Mouse (Mus musculus) hindbrain, embryonic 12.5 days (tissue): ENCODE data around the gene Parp3. TPM values are rescaled to one million over a fixed set of nuclear protein-coding genes. Genes with fewer than 3 reads are reported as not detected.

ENCODE experiments used
- ATAC-seq: fragments of 200-750 bp; cut with Nextera tagmentation; 2 replicates; pipeline ENCODE4 v1.8.0; 2017; ENCODE audit warnings: moderate TSS enrichment; ENCODE audit not compliant: low FRiP score
- H3K27ac ChIP-seq: fragments of 300-500 bp; sonication (generic); 2 replicates; pipeline ENCODE4 v1.5.1; 2016; ENCODE audit warnings: mild to moderate bottlenecking
- H3K27me3 ChIP-seq: fragments of 300-500 bp; sonication (generic); 2 replicates; pipeline ENCODE4 v1.6.1; 2016; ENCODE audit warnings: mild to moderate bottlenecking
- H3K36me3 ChIP-seq: fragments of 300-500 bp; sonication (generic); 2 replicates; pipeline ENCODE4 v1.6.1; 2016; ENCODE audit warnings: mild to moderate bottlenecking
- H3K4me1 ChIP-seq: fragments of 300-500 bp; sonication (generic); 2 replicates; pipeline ENCODE4 v1.6.1; 2016
- H3K4me2 ChIP-seq: fragments of 300-500 bp; sonication (generic); replicated peaks from 2 replicates; pipeline ENCODE4 v1.6.1; 2016; ENCODE audit warnings: mild to moderate bottlenecking
- H3K4me3 ChIP-seq: fragments of 300-500 bp; sonication (generic); 2 replicates; pipeline ENCODE4 v1.5.1; 2016; ENCODE audit warnings: mild to moderate bottlenecking
- H3K9ac ChIP-seq: fragments of 300-500 bp; sonication (generic); 2 replicates; pipeline ENCODE4 v1.6.1; 2016; ENCODE audit warnings: mild to moderate bottlenecking, moderate library complexity
- H3K9me3 ChIP-seq: fragments of 300-500 bp; sonication (generic); replicated peaks from 2 replicates; pipeline ENCODE4 v1.6.1; 2016; ENCODE audit warnings: mild to moderate bottlenecking
- WGBS: fragments of 180-500 bp; shearing (Covaris S2); methylation state at CpG from one replicate; pipeline ENCODE4 v1.1.7; 2016; 5-methylcytosine and 5-hydroxymethylcytosine counted together
- polyA plus RNA-seq: library from polyadenylated mRNA; unstranded; fragments of >200 nt; fragmentation: Nextera tagmentation; extraction: Ambion mirVana; gene quantifications from 2 replicates; pipeline ENCODE4 v1.2.1, GENCODE M21; 2016

Gene Parp3
- polyA plus RNA-seq, 1 experiment from 2014 or later, result 1.6 TPM

GRCm38 (mm10) chr9:106462430-106462800 is 14.3 kb downstream of the Parp3 start:
- Histone ChIP-seq H3K9me3 (no peaks in the 10 kb centered on the region), H3K4me3 (no peak overlapping the region), H3K4me1 (peaks cover 55% of the 10 kb centered on the region), H3K36me3 (peaks cover 58% of the 10 kb centered on the region), H3K4me2 (no peak overlapping the region), H3K27me3 (peaks cover 4% of the 10 kb centered on the region; the same call in 1 of the 2 replicates), H3K9ac (no peak overlapping the region), H3K27ac (no peak overlapping the region)
- no peak for ATAC-seq
- 91% methylated on average over 12 of the region's 12 CpGs for WGBS

- ATAC-seq, result no peak
- 86% methylated on average over 16 of the region's 16 CpGs for WGBS
- no peaks in the 10 kb centered on the region for H3K9me3 ChIP-seq
- H3K9ac ChIP-seq, result no peak overlapping the region
- H3K27ac ChIP-seq, result no peak overlapping the region
- peaks cover 61% of the 10 kb centered on the region for H3K4me1 ChIP-seq
- H3K36me3 ChIP-seq, result peaks cover 58% of the 10 kb centered on the region
- H3K27me3 ChIP-seq, result peaks cover 4% of the 10 kb centered on the region; the same call in 1 of the 2 replicates
- no peak overlapping the region for H3K4me2 ChIP-seq
- H3K4me3 ChIP-seq, result no peak overlapping the region
Measured at GRCm38 (mm10) chr9:106461641-106462429, 14.9 kb downstream of the Parp3 start.

- no peak overlapping the region for H3K4me3 ChIP-seq
- no peak overlapping the region for H3K4me2 ChIP-seq
- no peak for ATAC-seq
- H3K4me1 ChIP-seq, result peaks cover 69% of the 10 kb centered on the region
- H3K36me3 ChIP-seq, result peaks cover 58% of the 10 kb centered on the region
- H3K27ac ChIP-seq, result no peak overlapping the region
- H3K27me3 ChIP-seq, result peaks cover 4% of the 10 kb centered on the region; the same call in 1 of the 2 replicates
- H3K9ac ChIP-seq, result no peak overlapping the region; the same call in 1 of the 2 replicates
- no peaks in the 10 kb centered on the region for H3K9me3 ChIP-seq
- 96% methylated on average over 9 of the region's 9 CpGs for WGBS
Measured at GRCm38 (mm10) chr9:106461026-106461415, 15.7 kb downstream of the Parp3 start.

- Histone ChIP-seq H3K4me1 (peaks cover 70% of the 10 kb centered on the region), H3K4me2 (no peak overlapping the region)
- WGBS, result 76% methylated on average over 18 of the region's 18 CpGs
Measured at GRCm38 (mm10) chr9:106460401-106461025, 16.2 kb downstream of the Parp3 start.

GRCm38 (mm10) chr9:106459946-106460345 is 16.8 kb downstream of the Parp3 start:
- Histone ChIP-seq H3K4me3 (no peak overlapping the region), H3K4me1 (peaks cover 70% of the 10 kb centered on the region), H3K4me2 (0 out of 2 replicates have a peak overlapping the region, but pooled peaks have one; percentile 17), H3K27me3 (peaks cover 4% of the 10 kb centered on the region; the same call in 1 of the 2 replicates), H3K27ac (no peak overlapping the region), H3K36me3 (peaks cover 58% of the 10 kb centered on the region), H3K9ac (no peak overlapping the region; the same call in 1 of the 2 replicates), H3K9me3 (no peaks in the 10 kb centered on the region)
- ATAC-seq, result no peak
- 85% methylated on average over 15 of the region's 15 CpGs for WGBS

More at GRCm38 (mm10) chr9:106460401-106461025, 16.2 kb downstream of the Parp3 start:
- peaks cover 58% of the 10 kb centered on the region for H3K36me3 ChIP-seq
- peaks cover 4% of the 10 kb centered on the region; the same call in 1 of the 2 replicates for H3K27me3 ChIP-seq
- peak overlapping the region; percentile 18 for H3K9ac ChIP-seq
- no peaks in the 10 kb centered on the region for H3K9me3 ChIP-seq
- H3K27ac ChIP-seq, result no peak overlapping the region
- no peak overlapping the region for H3K4me3 ChIP-seq
- ATAC-seq, result no peak

- Histone ChIP-seq H3K36me3 (peaks cover 42% of the 10 kb centered on the region), H3K4me2 (peak overlapping the region; percentile 99), H3K27me3 (no peaks in the 10 kb centered on the region), H3K9me3 (no peaks in the 10 kb centered on the region), H3K9ac (peak overlapping the region; percentile 97), H3K4me3 (no peak overlapping the region), H3K4me1 (peaks cover 67% of the 10 kb centered on the region), H3K27ac (peak overlapping the region; percentile 96)
- no peak for ATAC-seq
- 58% methylated on average over 5 of the region's 5 CpGs for WGBS
Measured at GRCm38 (mm10) chr9:106457920-106458319, 18.8 kb downstream of the Parp3 start.

- Histone ChIP-seq H3K4me1 (peaks cover 75% of the 10 kb centered on the region), H3K9ac (peak overlapping the region; percentile 97), H3K36me3 (peaks cover 34% of the 10 kb centered on the region), H3K27ac (peak overlapping the region; percentile 96), H3K27me3 (no peaks in the 10 kb centered on the region), H3K9me3 (no peaks in the 10 kb centered on the region), H3K4me3 (peak overlapping the region; percentile 77), H3K4me2 (peak overlapping the region; percentile 99)
- no peak for ATAC-seq
- WGBS, result 33% methylated on average over 9 of the region's 9 CpGs
Measured at GRCm38 (mm10) chr9:106457163-106457559, 19.6 kb downstream of the Parp3 start.

GRCm38 (mm10) chr9:106456325-106457162 is 20.2 kb downstream of the Parp3 start:
- Histone ChIP-seq H3K9me3 (no peaks in the 10 kb centered on the region), H3K4me1 (peaks cover 81% of the 10 kb centered on the region), H3K27me3 (no peaks in the 10 kb centered on the region), H3K36me3 (peaks cover 28% of the 10 kb centered on the region), H3K9ac (peak overlapping the region; percentile 97), H3K27ac (peak overlapping the region; percentile 96), H3K4me2 (peak overlapping the region; percentile 99), H3K4me3 (peak overlapping the region; percentile 77)
- WGBS, result 25% methylated on average over 14 of the region's 15 CpGs
- ATAC-seq, result peak; percentile 8; the same call in 1 of the 2 replicates

- ATAC-seq, result peak; percentile 33
- no peaks in the 10 kb centered on the region for H3K27me3 ChIP-seq
- H3K27ac ChIP-seq, result peak overlapping the region; percentile 96
- peaks cover 13% of the 10 kb centered on the region for H3K36me3 ChIP-seq
- WGBS, result 2% methylated on average over 17 of the region's 17 CpGs
- peak overlapping the region; percentile 97 for H3K9ac ChIP-seq
- H3K9me3 ChIP-seq, result no peaks in the 10 kb centered on the region
- peaks cover 82% of the 10 kb centered on the region for H3K4me1 ChIP-seq
- H3K4me2 ChIP-seq, result peak overlapping the region; percentile 99
- H3K4me3 ChIP-seq, result peak overlapping the region; percentile 77
Measured at GRCm38 (mm10) chr9:106454888-106455681, 21.7 kb downstream of the Parp3 start.

GRCm38 (mm10) chr9:106454071-106454761 is 22.5 kb downstream of the Parp3 start:
- Histone ChIP-seq H3K4me1 (peaks cover 76% of the 10 kb centered on the region), H3K4me3 (peak overlapping the region; percentile 77), H3K4me2 (peak overlapping the region; percentile 99), H3K9me3 (no peaks in the 10 kb centered on the region), H3K27me3 (no peaks in the 10 kb centered on the region), H3K36me3 (peaks cover 7% of the 10 kb centered on the region; the same call in 1 of the 2 replicates), H3K27ac (peak overlapping the region; percentile 96), H3K9ac (peak overlapping the region; percentile 97)
- WGBS, result 2% methylated on average over 11 of the region's 20 CpGs
- ATAC-seq, result peak; percentile 7; the same call in 1 of the 2 replicates
